Mouse (Mus musculus): ENCODE results near the gene Itpripl1. TPM values are rescaled to one million over a fixed set of nuclear protein-coding genes. Genes with fewer than 3 reads are reported as not detected.

Itpripl1 gene
- 10 to 100 TPM; 20.2 to 26.7 TPM for total RNA-seq (2023)

DNA sequence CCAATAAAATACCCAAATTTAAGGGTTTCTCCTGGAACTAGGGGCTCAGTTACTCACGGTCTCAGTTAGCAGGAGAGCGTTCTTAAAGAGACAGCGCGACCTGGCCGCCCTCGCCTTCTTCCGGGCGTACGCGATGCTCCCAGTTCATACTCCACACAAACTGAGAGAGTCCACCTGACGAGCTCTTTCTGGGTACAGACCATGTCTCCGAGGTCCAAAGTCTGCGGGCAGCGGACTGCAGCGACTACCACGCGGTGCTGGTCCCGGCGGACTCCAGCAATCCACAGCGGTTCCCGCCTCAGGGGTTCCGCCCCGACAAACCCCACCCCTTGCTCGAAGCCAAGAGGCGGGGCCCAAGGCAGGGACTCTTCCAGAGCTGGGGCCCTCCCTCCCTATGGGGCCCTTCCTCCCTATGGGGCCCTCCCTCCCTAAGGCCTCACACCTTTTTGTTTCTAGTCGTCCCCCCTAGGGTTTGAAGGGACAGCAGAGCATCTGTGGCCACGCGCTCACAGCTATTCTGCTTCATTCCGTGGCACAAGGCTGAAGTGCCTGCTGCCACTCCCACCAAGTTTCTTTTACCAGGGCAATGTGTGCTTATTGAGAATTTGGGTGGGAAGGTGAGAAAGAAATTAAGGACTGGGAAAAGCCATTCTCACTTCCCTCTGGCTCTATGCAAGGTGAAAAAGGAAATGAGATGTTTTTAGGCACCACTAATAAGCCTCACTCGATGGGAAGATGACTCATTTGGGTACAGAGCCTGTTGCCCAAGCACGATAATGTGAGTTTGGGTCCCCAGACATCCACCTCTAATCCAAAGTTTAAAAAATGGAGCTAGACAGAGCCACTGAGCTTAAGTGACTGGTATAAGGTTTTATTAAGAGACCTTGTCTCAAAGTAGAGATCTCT lies at the start of gene Itpripl1:
Itpripl1 (minus strand) TSS at position 285 of the 906 bp plus-strand sequence.

DNA sequence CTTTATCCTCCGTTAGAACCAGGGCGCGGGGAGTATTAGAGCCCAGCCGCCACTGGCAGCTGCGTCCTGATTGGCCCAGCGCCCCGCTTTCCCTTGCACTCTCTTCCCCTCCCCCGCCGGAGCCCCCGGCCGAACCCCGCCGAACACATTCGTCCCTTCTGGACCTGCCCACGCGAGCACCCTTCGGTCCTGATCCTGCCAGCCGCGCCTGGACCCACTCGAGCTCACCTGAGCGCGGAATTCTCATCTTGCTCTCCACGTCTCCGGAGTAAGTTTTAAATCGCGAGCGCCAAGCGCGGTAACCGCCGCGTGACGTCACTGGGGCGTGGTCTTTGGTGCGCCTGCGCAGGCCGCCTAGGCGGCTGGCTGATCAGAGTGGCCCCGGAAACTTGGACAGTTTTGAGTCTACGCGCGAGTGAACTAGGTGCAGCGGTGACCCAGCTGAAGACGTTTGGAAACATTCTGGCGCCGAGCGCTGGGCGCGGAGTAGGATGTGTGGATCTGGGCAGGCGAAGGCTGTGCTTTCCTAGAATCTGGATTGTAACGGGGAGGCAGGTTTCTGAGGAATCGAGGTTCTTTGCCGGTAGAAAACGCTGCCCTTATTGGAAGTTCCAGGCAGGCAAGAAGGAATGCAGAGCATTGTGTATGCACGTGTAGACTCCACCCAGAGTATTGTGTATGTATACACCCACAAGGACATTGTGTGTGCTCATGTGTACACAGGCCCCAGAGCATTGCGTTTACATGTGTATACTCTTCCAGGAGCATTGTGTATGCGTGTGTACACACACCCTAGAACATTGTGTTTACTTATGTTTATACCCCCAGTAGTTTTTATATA lies 9.4 kb downstream of the Itpripl1 start, which contains the start of gene Ncaph:
Ncaph (minus strand) TSS at position 334 of the 841 bp plus-strand sequence.

Other genes starting within 250 kb of the Itpripl1 start
- gene Sppl2a, start 210.2 kb downstream of the Itpripl1 start, total RNA-seq (2023): 10 to 100 TPM; 49.9 to 50.9 TPM
- 10 to 100 TPM; 11.8 to 13.7 TPM for gene Ap4e1, start 134.7 kb downstream of the Itpripl1 start, total RNA-seq (2023)
- 10 to 100 TPM; 17.4 to 23.2 TPM for gene Blvra, start 72.8 kb downstream of the Itpripl1 start, total RNA-seq (2023)
- gene Ncaph, start 9.5 kb downstream of the Itpripl1 start, total RNA-seq (2023): 10 to 100 TPM; 47.6 to 50.7 TPM
- gene 1810024B03Rik, start 64.8 kb upstream of the Itpripl1 start, total RNA-seq (2023): under 1 TPM; 0.49 to 0.83 TPM
- 10 to 100 TPM; 79.8 to 86.3 TPM for gene Snrnp200, start 64.9 kb upstream of the Itpripl1 start, total RNA-seq (2023)
- 10 to 100 TPM; 28.2 to 31.3 TPM for gene Ciao1, start 104.4 kb upstream of the Itpripl1 start, total RNA-seq (2023)
- gene Tmem127, start 104.5 kb upstream of the Itpripl1 start, total RNA-seq (2023): 10 to 100 TPM; 59.6 to 65.8 TPM
- 10 to 100 TPM; 69.1 to 72.4 TPM for gene Stard7, start 126.8 kb upstream of the Itpripl1 start, total RNA-seq (2023)
- 10 to 100 TPM; 47.8 to 57.1 TPM for gene Dusp2, start 192.7 kb upstream of the Itpripl1 start, total RNA-seq (2023)
- gene Astl, start 195.2 kb upstream of the Itpripl1 start, total RNA-seq (2023): under 1 TPM; 0.33 to 0.66 TPM
- gene Adra2b, start 219.8 kb upstream of the Itpripl1 start, total RNA-seq (2023): not detected

Measured in neutrophil, adult 83 days (primary cell).